In genomic region chr12:51001722-51002592, GRCm38 (mm10) we compare ENCODE assay signal across 10 mouse cellular contexts.
DNase-seq lines count a peak whose midpoint lies in the region.
"Had no signal": no experiment of that assay in that cellular context is flagged by ENCODE, and none has a peak within 500 bp of the region (broad histone marks: within the 10 kb centered on the region; RNA-seq: fewer than 3 reads in every experiment).

No protein-coding gene starts in this region.

- DNase-seq in frontal cortex, postnatal 10 days (ENCODE audit: low spot score in 2 of 2) = peak; percentile 36 to 39
- DNase-seq in frontal cortex, postnatal 36 days (ENCODE audit: low spot score in 2 of 2) = no peak
- DNase-seq in right cerebral cortex, postnatal 10 days (ENCODE audit: low spot score in 2 of 2) = peak; percentile 64 to 74
- DNase-seq in right cerebral cortex, postnatal 36 days (ENCODE audit: low spot score in 2 of 2) = no peak
- peak; percentile 67 to 87 for DNase-seq in layer of hippocampus, postnatal 14 days (ENCODE audit: low spot score in 2 of 2)
- peak; percentile 93 for DNase-seq in retina, postnatal 1 day
- no peak for DNase-seq in cerebellum, postnatal 25 days
- DNase-seq in spleen, postnatal 10 days (ENCODE audit: low spot score in 2 of 2) = no peak
- DNase-seq: heart, adult 11 months; thymus, postnatal 36 days had no signal

Comparison
In these comparisons a context has a peak if more than half of its experiments do, and no peak if none do; other contexts are left out.
1. DNase-seq: peak in frontal cortex, postnatal 10 days (2 of 2), right cerebral cortex, postnatal 10 days (2 of 2), layer of hippocampus, postnatal 14 days (2 of 2) and retina, postnatal 1 day (single experiment); none in frontal cortex, postnatal 36 days (0 of 2), right cerebral cortex, postnatal 36 days (0 of 2), cerebellum, postnatal 25 days (0 of 2) and spleen, postnatal 10 days (0 of 2).